Mouse (Mus musculus) spleen, adult 18-20 months (tissue): ENCODE measurements around the gene Yipf7.

ENCODE experiments used
- DNase-seq, 2 experiments: peaks; one replicate each; pipeline ENCODE4 v3.0.0; 2022; ENCODE audit warnings: mixed read lengths in 2 of 2

Gene Yipf7

GRCm38 (mm10) chr5:69542489-69542888 is at the start of gene Yipf7:
Yipf7 (minus strand) TSS chr5:69542648.
- DNase-seq = no peak

GRCm38 (mm10) chr5:69591640-69592461 is 49.4 kb upstream of the Yipf7 start, which contains the start of gene Gnpda2:
Gnpda2 (minus strand) TSS chr5:69592340.
- peak; percentile 63 to 68 for DNase-seq

- no peak for DNase-seq
These were observed 15.0 kb upstream of the Yipf7 start for GRCm38 (mm10) chr5:69557404-69557935.

GRCm38 (mm10) chr5:69556628-69557403 is 14.4 kb upstream of the Yipf7 start, which contains the start of gene Guf1:
Guf1 (plus strand) TSS chr5:69556923.
- DNase-seq = peak; percentile 85 to 95

GRCm38 (mm10) chr5:69541680-69542079 is 768 bp downstream of the Yipf7 start:
- DNase-seq = no peak

GRCm38 (mm10) chr5:69523944-69524343 is 18.5 kb downstream of the Yipf7 start:
- no peak for DNase-seq

- DNase-seq = peak in 1 of 2 experiments; percentile 1
These were observed 20.4 kb downstream of the Yipf7 start for GRCm38 (mm10) chr5:69522064-69522463.

- DNase-seq = peak in 1 of 2 experiments; percentile 43
These were observed 21.7 kb downstream of the Yipf7 start for GRCm38 (mm10) chr5:69520661-69521278.

- no peak for DNase-seq
These were observed 30.2 kb downstream of the Yipf7 start for GRCm38 (mm10) chr5:69512203-69512602.

- DNase-seq = no peak
These were observed 30.8 kb downstream of the Yipf7 start for GRCm38 (mm10) chr5:69511631-69512030.

- DNase-seq = no peak
These were observed 35.4 kb downstream of the Yipf7 start for GRCm38 (mm10) chr5:69507045-69507444.

GRCm38 (mm10) chr5:69489046-69489445 is 53.4 kb downstream of the Yipf7 start:
- DNase-seq = no peak

GRCm38 (mm10) chr5:69467520-69467919 is 74.9 kb downstream of the Yipf7 start:
- no peak for DNase-seq
